Mouse (Mus musculus): ENCODE data around the gene Gapdhs.

DNA sequence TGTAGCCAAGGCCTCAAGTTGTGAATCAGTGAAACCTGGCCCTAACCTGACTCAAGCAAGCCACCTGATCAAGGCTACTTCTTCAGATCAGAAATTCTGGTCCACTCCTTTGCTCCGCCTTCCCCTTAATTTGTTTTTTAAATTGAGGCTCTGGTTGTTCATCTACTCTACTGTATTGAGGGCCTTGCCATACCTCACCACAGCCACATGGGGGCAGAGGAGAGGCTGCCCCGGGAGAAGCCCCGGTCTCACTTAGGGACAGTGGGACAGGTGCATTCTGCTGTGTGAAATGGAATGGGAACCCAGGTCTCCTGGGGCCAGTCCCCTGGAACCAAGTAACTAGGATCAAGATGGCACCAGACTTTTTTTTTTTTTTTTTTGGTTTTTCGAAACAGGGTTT lies 38.3 kb upstream of the Gapdhs start:
- TF ChIP-seq CTCF (IDR thresholded peaks at IDR 0.05; ENCODE audit: control insufficient read depth, insufficient read depth, insufficient read length) (no peak), MAX (IDR thresholded peaks at IDR 0.05) (no peak), USF1 (IDR thresholded peaks at IDR 0.05; ENCODE audit: low read depth) (no peak)
